Mouse (Mus musculus): ENCODE data around the gene Tmem256.

Tmem256 gene

GRCm38 (mm10) chr11:69883527-69884151 lies 45.3 kb downstream of the Tmem256 start:
- DNase-seq (ENCODE audit: low spot score in 2 of 2): no peak

- no peak for DNase-seq (ENCODE audit: low spot score in 2 of 2)
These were observed 45.9 kb downstream of the Tmem256 start for GRCm38 (mm10) chr11:69884240-69884639.

GRCm38 (mm10) chr11:69884663-69885062 lies 46.3 kb downstream of the Tmem256 start:
- DNase-seq (ENCODE audit: low spot score in 2 of 2): no peak

DNA sequence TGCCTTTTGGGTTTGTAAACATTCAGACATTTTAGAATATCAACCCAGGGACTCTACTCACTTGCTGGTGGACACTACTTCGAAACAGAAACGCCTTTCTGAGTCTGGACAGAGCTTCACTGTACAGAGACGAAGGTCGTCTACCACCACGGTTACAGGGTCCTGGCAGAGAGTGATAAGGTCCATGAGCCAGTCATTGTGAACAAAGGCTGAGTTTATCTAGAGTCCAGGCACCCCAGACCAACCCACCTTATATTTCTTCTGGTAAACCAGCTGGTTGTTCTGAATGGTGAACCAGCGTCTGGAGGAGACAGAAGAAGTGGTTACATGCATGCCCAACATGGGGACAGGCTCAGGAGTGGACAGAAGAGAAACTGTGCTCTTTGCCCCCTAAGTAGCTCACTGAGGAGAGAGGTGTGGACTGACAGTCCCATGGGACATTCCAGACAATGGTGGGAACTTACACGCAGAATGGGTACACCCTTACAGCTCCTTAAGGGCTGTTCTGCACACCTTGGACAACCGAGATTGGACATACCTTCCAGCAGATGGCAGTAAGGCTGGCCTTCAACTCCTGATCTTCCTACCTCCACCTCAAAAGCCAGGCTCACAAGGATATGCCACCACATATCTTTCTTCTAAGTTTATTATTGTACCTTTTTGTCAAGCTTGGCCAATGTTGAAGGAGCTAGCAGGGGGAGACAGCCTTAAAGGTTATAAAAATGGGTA lies 48.8 kb downstream of the Tmem256 start:
- no peak for DNase-seq (ENCODE audit: low spot score in 2 of 2)

Data from spleen, postnatal 36 days (tissue).